Mouse (Mus musculus) megakaryocyte, embryonic 14.5 days (primary cell): ENCODE data around the gene Aqp9. TPM values are rescaled to one million over a fixed set of nuclear protein-coding genes. Genes with fewer than 3 reads are reported as not detected.

ENCODE experiments used
- H3K27me3 ChIP-seq: replicated peaks from 2 replicates; pipeline ENCODE3; 2012; ENCODE audit warnings: inconsistent platforms
- H3K36me3 ChIP-seq: replicated peaks from 2 replicates; pipeline ENCODE3; 2012; ENCODE audit warnings: low read length, inconsistent platforms, mixed read lengths
- H3K4me1 ChIP-seq: 2 replicates; pipeline ENCODE4 v1.6.1; 2012; ENCODE audit warnings: inconsistent platforms
- H3K4me3 ChIP-seq: replicated peaks from 2 replicates; pipeline ENCODE3; 2012; ENCODE audit warnings: moderate library complexity, mild to moderate bottlenecking, inconsistent platforms
- H3K9me3 ChIP-seq: 2 replicates; pipeline ENCODE4 v1.6.1; 2012; ENCODE audit warnings: inconsistent platforms
- FLI1 ChIP-seq: IDR thresholded peaks from 2 replicates; pipeline ENCODE4 v1.6.1; 2012; ENCODE audit warnings: low read length, inconsistent platforms, mixed read lengths
- GATA1 ChIP-seq: IDR thresholded peaks from 3 replicates; pipeline ENCODE4 v1.6.1; 2012; ENCODE audit warnings: mixed read lengths, low read length, inconsistent platforms, borderline replicate concordance
- polyA plus RNA-seq: library from polyadenylated mRNA; stranded (reverse); fragments of >175 nt; gene quantifications from 2 replicates; pipeline ENCODE4 v1.2.3, GENCODE M21; 2012; ENCODE audit warnings: low replicate concordance; ENCODE audit not compliant: insufficient read depth

The Aqp9 gene
- polyA plus RNA-seq, 1 experiment = 0.07 TPM

DNA sequence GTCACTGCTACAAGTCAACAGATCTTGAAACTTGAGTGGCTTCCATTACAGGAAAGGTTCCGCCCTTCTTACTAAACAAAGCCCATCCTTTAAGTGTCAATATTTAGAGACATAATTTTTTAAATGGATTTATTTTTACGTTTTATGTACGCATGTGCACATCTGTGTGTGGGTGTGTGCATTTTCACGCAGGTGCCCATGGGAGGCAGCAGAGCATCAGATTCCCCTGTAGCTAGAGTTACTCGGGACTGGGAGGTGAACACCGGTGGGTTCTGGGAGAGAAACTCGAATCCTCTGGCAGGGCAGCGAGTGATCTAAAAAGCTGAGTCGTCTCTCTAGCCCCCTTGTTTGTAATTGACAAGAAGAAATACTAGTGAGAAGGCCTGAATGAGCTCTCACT lies 5.1 kb upstream of the Aqp9 start:
- H3K4me1 ChIP-seq = peaks cover 5% of the 10 kb centered on the region
- no peaks in the 10 kb centered on the region for H3K36me3 ChIP-seq
- no peaks in the 10 kb centered on the region for H3K27me3 ChIP-seq
- TF ChIP-seq FLI1 = no peak
- no peak for TF ChIP-seq GATA1
- H3K4me3 ChIP-seq = no peak overlapping the region
- no peaks in the 10 kb centered on the region for H3K9me3 ChIP-seq

DNA sequence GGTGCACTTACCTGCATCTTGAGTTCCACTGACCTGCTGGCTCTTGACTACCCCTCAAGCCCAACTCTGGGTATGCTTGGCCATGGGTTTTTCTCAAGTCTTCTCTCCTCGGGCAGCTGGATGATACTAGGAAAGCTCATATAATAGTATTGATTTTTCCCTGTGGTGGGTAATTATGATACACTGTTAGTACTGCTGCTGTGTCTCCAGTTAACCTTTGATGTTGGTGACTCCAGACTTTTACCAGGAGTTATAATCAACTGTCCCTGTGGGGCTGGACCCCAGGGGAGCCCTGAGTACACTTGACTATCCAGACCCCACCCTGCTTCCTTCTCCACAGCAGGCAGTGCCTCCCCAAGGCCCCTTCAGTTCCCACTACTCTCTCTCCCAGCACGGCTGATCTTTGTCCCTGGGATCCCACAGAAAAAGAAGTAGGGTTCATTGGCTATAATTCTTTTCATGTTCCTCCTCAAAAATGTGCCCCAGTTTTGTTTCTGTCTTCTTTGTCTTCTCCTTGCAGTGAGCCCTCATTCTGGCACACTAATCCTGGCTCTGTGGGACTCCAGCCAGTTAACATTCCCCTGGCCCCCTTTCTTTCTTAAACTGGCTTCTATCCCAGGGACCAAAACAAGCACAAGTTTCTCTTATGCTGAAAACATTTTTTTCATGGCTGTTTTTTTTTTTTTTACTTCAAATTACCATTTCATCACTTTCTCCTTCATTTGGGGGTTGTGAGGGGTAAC lies 838 bp downstream of the Aqp9 start:
- no peak overlapping the region for H3K4me3 ChIP-seq
- H3K27me3 ChIP-seq = no peaks in the 10 kb centered on the region
- TF ChIP-seq GATA1 (no peak), FLI1 (no peak)
- H3K36me3 ChIP-seq = no peaks in the 10 kb centered on the region
- peaks cover 58% of the 10 kb centered on the region for H3K4me1 ChIP-seq
- no peaks in the 10 kb centered on the region for H3K9me3 ChIP-seq

DNA sequence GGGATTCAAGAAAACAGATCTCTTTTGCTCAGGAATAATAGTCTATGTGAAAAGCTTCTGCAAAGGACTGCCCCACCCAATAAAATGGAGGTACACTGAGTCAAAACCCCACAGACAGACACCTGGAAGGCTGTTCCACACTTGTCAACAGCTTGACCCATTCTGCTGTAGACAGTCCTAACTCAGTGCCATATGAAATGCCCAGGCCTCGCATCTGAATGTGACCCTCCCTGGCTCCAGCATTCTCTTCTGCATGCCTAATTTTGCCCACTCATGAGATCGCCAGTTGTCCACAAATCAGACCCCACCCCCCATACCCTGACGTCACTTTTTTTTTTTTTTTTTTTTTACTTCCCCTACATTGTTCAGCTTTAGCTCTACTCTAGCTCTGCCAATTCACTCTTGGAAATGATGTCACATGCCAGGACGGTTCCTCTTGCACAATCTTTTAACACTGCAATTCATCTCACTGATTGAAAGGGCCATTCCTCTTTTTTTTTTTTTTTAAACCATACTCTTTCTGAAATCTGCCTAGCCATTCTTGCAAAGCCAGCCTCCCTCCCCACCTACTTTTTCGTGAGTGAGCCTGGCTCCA lies 1.5 kb downstream of the Aqp9 start:
- no peaks in the 10 kb centered on the region for H3K27me3 ChIP-seq
- H3K9me3 ChIP-seq = no peaks in the 10 kb centered on the region
- H3K4me1 ChIP-seq = peaks cover 65% of the 10 kb centered on the region
- TF ChIP-seq FLI1 = no peak
- TF ChIP-seq GATA1 = no peak
- H3K4me3 ChIP-seq = peak overlapping the region; percentile 46
- no peaks in the 10 kb centered on the region for H3K36me3 ChIP-seq

DNA sequence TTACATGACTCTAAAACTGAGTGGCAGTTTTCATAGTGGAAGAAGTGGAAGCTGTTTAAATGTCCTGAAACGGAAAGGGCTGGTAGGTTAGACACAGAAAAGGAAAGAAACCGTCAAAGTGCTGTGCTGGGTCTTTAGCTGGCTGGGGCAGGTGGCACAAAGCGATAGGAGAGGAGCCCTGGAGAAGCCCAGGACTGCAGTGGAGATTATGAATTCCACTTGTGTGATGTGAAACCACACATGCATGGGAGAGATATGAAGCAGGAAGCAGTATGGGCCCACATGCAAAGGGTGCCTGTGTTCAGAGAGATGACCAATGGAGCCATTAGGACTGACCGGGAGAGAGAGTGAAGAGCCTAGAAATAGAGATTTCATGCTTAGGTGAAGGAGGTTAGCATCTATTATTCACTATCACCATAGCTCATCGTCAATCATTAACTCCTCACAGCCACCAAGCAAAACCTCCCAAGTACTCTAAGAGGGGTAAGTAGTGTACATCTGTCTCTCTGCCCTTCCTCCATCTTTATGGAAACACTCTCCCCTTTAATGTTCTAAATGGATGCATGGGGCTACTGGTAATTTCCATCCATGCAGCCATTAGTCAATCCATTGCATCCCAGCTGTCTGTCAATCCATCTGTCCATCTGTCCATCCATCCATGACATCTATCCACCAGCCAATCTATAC lies 2.3 kb downstream of the Aqp9 start:
- H3K4me3 ChIP-seq = peak overlapping the region; percentile 54
- H3K36me3 ChIP-seq = no peaks in the 10 kb centered on the region
- no peak; the same call in 2 of the 3 replicates for TF ChIP-seq GATA1
- TF ChIP-seq FLI1 = no peak
- H3K27me3 ChIP-seq = no peaks in the 10 kb centered on the region
- H3K9me3 ChIP-seq = no peaks in the 10 kb centered on the region
- peaks cover 68% of the 10 kb centered on the region for H3K4me1 ChIP-seq

DNA sequence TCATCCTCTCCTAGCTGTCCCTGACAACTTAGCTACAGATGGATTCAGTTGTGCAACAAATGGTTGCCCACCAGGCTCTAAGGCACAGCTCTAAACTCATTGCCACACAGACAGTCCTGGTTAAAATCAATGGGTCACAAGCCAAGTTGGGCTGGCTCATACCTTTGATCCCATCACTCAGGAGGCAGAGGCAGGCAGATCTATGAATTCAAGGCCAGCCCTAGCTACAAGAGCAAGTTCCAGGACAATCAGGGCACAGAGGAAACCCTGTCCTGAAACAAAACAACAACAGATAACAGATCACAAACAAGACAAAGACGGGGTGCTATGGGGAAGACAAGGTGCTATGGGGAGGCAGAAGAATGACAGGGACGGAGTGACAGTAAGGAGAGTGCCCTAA lies 3.0 kb downstream of the Aqp9 start:
- H3K27me3 ChIP-seq = no peaks in the 10 kb centered on the region
- no peaks in the 10 kb centered on the region for H3K9me3 ChIP-seq
- H3K36me3 ChIP-seq = no peaks in the 10 kb centered on the region
- TF ChIP-seq FLI1 (no peak), GATA1 (no peak)
- H3K4me3 ChIP-seq = peak overlapping the region; percentile 54
- H3K4me1 ChIP-seq = peaks cover 71% of the 10 kb centered on the region

DNA sequence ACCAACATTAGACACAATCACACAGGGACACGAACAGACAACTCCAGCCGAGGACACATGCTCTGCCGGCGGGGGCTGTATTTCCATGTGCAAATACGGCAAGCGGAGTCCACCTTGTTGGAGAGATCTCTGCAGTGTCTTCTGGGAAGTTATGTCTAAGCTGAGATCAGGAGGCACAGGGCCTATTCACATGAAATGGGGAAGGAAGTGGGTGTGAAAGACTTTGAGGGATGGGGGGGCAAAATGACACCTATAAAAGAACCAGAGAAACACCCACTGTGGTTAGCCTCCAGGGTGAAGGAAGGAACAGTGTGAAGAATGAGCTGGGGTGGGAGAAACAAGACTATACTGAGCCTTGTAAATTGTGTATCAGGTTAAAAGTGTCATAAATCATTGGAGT lies 3.4 kb downstream of the Aqp9 start:
- Histone ChIP-seq H3K4me1 (peaks cover 75% of the 10 kb centered on the region), H3K4me3 (peak overlapping the region; percentile 82), H3K36me3 (no peaks in the 10 kb centered on the region), H3K9me3 (no peaks in the 10 kb centered on the region), H3K27me3 (no peaks in the 10 kb centered on the region)
- TF ChIP-seq GATA1 = no peak
- TF ChIP-seq FLI1 = no peak

DNA sequence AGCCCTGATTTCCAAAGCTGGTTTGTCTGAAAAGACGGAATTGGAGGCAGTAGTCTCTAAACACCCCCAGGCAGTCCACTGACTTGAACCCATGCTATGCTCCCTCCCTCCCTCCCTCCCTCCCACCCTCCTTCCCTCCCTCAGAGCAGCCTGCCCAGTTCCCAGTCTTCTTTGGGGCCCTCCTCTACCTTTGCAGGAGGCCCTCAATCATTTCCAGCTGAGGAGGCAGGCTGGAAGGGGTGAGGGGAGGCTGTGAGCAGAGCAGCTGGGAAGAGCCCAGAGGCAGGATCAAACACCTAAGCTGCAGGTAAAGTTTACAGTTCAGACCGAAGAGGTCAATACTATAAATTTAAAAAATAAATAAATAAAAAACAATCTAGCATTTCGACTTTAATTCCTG lies 4.1 kb downstream of the Aqp9 start:
- peaks cover 76% of the 10 kb centered on the region for H3K4me1 ChIP-seq

DNA sequence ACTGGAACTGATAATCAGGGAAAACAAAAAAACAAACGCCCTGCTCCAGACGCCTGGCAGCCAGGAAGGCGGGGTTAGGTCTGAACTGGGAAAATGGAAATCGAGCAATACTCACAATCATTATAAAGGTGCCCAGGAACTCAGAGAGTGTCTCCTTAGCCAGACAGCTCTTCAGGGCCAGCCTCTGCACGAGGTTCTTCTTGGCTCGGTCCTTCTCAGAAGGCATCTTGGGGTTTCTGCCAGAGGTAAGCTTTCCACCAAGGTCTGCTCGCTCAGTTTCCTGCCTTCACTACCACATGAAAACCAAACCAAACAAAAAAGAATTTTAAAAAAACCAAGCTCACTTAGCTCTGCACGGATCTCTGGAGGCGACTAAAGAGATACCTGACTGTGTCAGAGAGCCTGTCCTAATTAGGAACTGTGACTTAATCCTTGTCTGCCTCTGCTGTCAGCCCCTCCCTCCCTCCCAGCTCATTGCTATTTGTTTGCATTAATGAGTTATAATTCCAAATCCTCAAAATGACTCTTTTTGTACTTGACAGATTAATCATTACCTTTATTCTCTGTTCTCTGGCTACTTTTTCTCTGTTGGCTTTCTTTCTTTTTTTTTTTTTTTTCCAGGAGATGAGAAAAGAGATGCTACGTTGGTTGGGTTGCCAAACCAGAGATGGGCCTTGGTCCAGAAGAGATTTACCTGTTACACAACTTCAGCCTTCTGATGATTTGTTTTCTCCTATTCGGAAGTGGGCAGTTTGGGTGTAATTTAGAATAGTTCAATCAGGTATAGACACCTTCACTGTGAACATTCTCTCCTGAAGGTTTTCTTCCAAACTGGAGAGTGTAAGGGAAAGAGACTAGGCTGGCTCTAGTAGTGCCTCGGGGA lies 5.4 kb downstream of the Aqp9 start:
- H3K4me1 ChIP-seq = peaks cover 75% of the 10 kb centered on the region
- H3K27me3 ChIP-seq = no peaks in the 10 kb centered on the region
- no peaks in the 10 kb centered on the region for H3K36me3 ChIP-seq
- H3K9me3 ChIP-seq = no peaks in the 10 kb centered on the region
- no peak for TF ChIP-seq GATA1
- TF ChIP-seq FLI1 = no peak
- peak overlapping the region; percentile 48 for H3K4me3 ChIP-seq

More for the DNA sequence above, 4.1 kb downstream of the Aqp9 start:
- Histone ChIP-seq H3K9me3 (no peaks in the 10 kb centered on the region), H3K36me3 (no peaks in the 10 kb centered on the region), H3K27me3 (no peaks in the 10 kb centered on the region), H3K4me3 (no peak overlapping the region)
- TF ChIP-seq FLI1 (no peak), GATA1 (no peak)

DNA sequence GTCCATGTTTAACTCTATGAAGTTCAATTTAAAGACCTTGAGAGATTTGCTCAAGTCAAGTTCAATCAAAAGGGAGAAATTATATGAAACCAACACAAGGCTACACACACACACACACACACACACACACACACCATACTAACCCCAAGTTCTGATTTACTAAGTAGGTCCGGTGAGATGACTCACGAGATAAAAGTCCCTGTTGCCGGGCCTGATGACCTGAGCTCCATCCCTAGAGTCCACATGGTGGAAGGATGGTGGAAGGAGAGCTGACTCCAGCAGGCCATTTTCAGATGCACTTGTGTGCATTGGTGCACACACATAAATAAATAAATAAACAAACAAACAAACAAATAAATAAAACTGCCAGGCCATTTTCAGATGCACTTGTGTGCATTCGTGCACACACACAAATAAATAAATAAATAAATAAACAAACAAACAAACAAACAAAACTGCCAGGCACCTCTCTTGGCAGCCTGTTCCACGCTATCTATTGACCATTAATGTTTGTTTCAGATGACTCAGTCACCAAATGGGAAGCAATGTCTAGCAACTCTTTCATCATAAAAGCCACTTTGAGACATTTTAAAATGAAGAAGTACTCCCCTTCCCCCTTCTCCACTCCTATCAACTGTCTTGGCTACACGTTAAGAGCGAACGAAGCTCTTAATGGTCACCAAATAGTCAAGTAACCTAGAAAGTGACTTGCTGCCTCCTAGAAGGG lies 6.2 kb downstream of the Aqp9 start:
- Histone ChIP-seq H3K4me1 (peaks cover 77% of the 10 kb centered on the region), H3K27me3 (no peaks in the 10 kb centered on the region), H3K4me3 (peak overlapping the region; percentile 48), H3K36me3 (no peaks in the 10 kb centered on the region), H3K9me3 (no peaks in the 10 kb centered on the region)
- TF ChIP-seq GATA1 = no peak
- no peak for TF ChIP-seq FLI1
